ENCODE assay signal across 20 mouse cellular contexts in the genomic region with DNA sequence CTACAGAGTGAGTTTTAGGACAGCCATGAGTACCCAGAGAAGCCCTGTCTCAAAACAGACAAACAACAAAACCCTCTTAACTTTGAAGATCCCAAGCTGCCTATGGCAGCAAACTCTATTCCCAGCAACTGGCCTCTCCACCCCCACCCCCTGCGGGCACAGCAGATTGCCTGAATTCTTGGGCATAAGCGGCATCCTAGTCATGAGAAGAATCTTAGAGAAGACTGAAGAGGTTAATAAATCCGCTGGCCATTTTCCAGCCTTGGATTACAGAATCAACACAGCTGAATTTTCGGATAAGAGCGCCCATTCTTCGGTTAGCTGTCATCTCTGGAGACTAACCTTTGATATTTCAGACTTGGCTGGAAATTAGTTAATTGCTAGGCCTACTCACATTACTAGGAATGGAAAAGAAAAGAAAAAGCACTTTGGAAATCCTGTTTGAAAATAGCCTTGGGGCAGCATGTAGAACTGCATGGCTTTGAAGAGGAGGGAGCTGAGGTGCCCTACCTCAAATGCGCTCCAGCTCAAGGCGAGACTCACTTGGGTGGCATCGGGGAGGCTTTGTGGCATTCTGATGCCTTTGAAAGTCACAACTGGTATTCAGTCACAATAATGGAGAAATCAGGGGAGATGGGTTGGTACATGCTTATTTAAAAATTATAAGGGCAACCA. TPM values are rescaled to one million over a fixed set of nuclear protein-coding genes. Genes with fewer than 3 reads are reported as not detected.
A peak's percentile ranks its signal among the peaks of the same experiment; 100 is the strongest.
DNase-seq lines count a peak whose midpoint lies in the region; ATAC-seq and TF ChIP-seq lines count a peak whose summit lies in the region.
"Had no signal": no experiment of that assay in that cellular context is flagged by ENCODE, and none has a peak within 500 bp of the region (broad histone marks: within the 10 kb centered on the region; RNA-seq: fewer than 3 reads in every experiment).

No protein-coding gene starts in this region.

- peak; percentile 62 for DNase-seq in forebrain, embryonic 11.5 days (ENCODE audit: low spot score)
- no peak for DNase-seq in forebrain, embryonic 10.5 days (ENCODE audit: extremely low spot score, low spot score)
- DNase-seq in lung, postnatal 25 days (ENCODE audit: low spot score) = peak; percentile 17
- no peak for DNase-seq in lung, adult 2 months
- peak; percentile 60 for DNase-seq in embryonic facial prominence, embryonic 11.5 days (ENCODE audit: low spot score)
- DNase-seq in stomach, postnatal 0 days (ENCODE audit: low spot score) = no peak
- no peak for DNase-seq in natural killer cell, adult 2 months (ENCODE audit: low spot score in 2 of 2)
- DNase-seq: adrenal gland, postnatal 25 days; forebrain, postnatal 0 days; kidney, adult 18-20 months; kidney, postnatal 4 days; thymus, postnatal 36 days had no signal

- ATAC-seq in forebrain, embryonic 11.5 days (replicated peaks; ENCODE audit: low FRiP score) = no peak
- ATAC-seq in embryonic facial prominence, embryonic 11.5 days (replicated peaks; ENCODE audit: insufficient number of reproducible peaks, low FRiP score, low TSS enrichment, low read depth) = no peak
- ATAC-seq in stomach, postnatal 0 days (ENCODE audit: low FRiP score, low TSS enrichment) = no peak
- ATAC-seq: activated CD4-positive, CD25-positive, alpha-beta regulatory T cell, adult 4 months; forebrain, postnatal 0 days had no signal

- no peaks in the 10 kb centered on the region for H3K36me3 ChIP-seq in forebrain, embryonic 11.5 days (ENCODE audit: control insufficient read depth, insufficient read depth, low read length)
- H3K36me3 ChIP-seq in forebrain, embryonic 10.5 days (replicated peaks) = no peaks in the 10 kb centered on the region
- no peaks in the 10 kb centered on the region for H3K36me3 ChIP-seq in embryonic facial prominence, embryonic 11.5 days (replicated peaks; ENCODE audit: control insufficient read depth, insufficient read depth, low read depth, low read length)
- no peaks in the 10 kb centered on the region for H3K36me3 ChIP-seq in stomach, postnatal 0 days (ENCODE audit: control insufficient read depth, insufficient read depth, low read length)
- H3K36me3 ChIP-seq: heart, embryonic 13.5 days; hindbrain, embryonic 10.5 days; lung, embryonic 15.5 days; neural tube, embryonic 12.5 days; stomach, embryonic 15.5 days had no signal

- WGBS in forebrain, embryonic 11.5 days = 79% methylated on average over 9 of the region's 9 CpGs
- WGBS in forebrain, embryonic 10.5 days = 76% methylated on average over 9 of the region's 9 CpGs
- WGBS in lung, adult 2 months = 71% methylated on average over 9 of the region's 9 CpGs
- 57% methylated on average over 9 of the region's 9 CpGs for WGBS in embryonic facial prominence, embryonic 11.5 days
- WGBS in stomach, postnatal 0 days = 53% methylated on average over 9 of the region's 9 CpGs

- no peaks in the 10 kb centered on the region for H3K4me1 ChIP-seq in forebrain, embryonic 11.5 days (replicated peaks; ENCODE audit: control insufficient read depth, insufficient read depth, low read length)
- H3K4me1 ChIP-seq in forebrain, embryonic 10.5 days = peaks cover 5% of the 10 kb centered on the region; the same call in 1 of the 2 replicates
- H3K4me1 ChIP-seq in lung, adult 2 months (ENCODE audit: control insufficient read depth, insufficient read depth, low read length) = no peaks in the 10 kb centered on the region
- H3K4me1 ChIP-seq in embryonic facial prominence, embryonic 11.5 days (ENCODE audit: control insufficient read depth, insufficient read depth, low read length) = no peaks in the 10 kb centered on the region
- no peaks in the 10 kb centered on the region for H3K4me1 ChIP-seq in stomach, postnatal 0 days (replicated peaks; ENCODE audit: control insufficient read depth, insufficient read depth)
- H3K4me1 ChIP-seq: heart, embryonic 13.5 days; lung, embryonic 15.5 days; megakaryocyte, embryonic 14.5 days; neural tube, embryonic 12.5 days; stomach, embryonic 15.5 days had no signal

- no peak overlapping the region for H3K4me3 ChIP-seq in forebrain, embryonic 11.5 days (ENCODE audit: low read depth, low read length)
- no peak overlapping the region for H3K4me3 ChIP-seq in forebrain, embryonic 10.5 days
- no peak overlapping the region for H3K4me3 ChIP-seq in lung, adult 2 months (replicated peaks; ENCODE audit: extremely low read depth, low read depth, low read length)
- no peak overlapping the region for H3K4me3 ChIP-seq in embryonic facial prominence, embryonic 11.5 days (ENCODE audit: low read depth, low read length)
- H3K4me3 ChIP-seq in stomach, postnatal 0 days (ENCODE audit: low read depth, low read length) = no peak overlapping the region
- H3K4me3 ChIP-seq: heart, embryonic 13.5 days; hindbrain, embryonic 10.5 days; lung, embryonic 15.5 days; megakaryocyte, embryonic 14.5 days; neural tube, embryonic 12.5 days; stomach, embryonic 15.5 days had no signal

- no peak for TF ChIP-seq CTCF in lung, adult 2 months (IDR thresholded peaks at IDR 0.05; ENCODE audit: insufficient read depth, low read length)
- TF ChIP-seq CTCF in stomach, postnatal 0 days (IDR thresholded peaks at IDR 0.05; ENCODE audit: low read depth) = no peak

- TF ChIP-seq EP300 in stomach, postnatal 0 days (optimal IDR thresholded peaks at IDR 0.05) = no peak

- H3K9ac ChIP-seq in forebrain, embryonic 11.5 days (ENCODE audit: low read length) = no peak overlapping the region
- H3K9ac ChIP-seq in embryonic facial prominence, embryonic 11.5 days (replicated peaks; ENCODE audit: low read length) = no peak overlapping the region
- H3K9ac ChIP-seq in stomach, postnatal 0 days (ENCODE audit: low read length) = no peak overlapping the region
- H3K9ac ChIP-seq: forebrain, postnatal 0 days; heart, embryonic 13.5 days; lung, embryonic 15.5 days; neural tube, embryonic 12.5 days; stomach, embryonic 15.5 days had no signal

- no peak for TF ChIP-seq POLR2A in lung, adult 2 months (IDR thresholded peaks at IDR 0.05; ENCODE audit: borderline replicate concordance, extremely low read depth, low read depth, low read length)

- no peaks in the 10 kb centered on the region for H3K27me3 ChIP-seq in forebrain, embryonic 11.5 days (ENCODE audit: control insufficient read depth, insufficient read depth, low read length)
- H3K27me3 ChIP-seq in forebrain, embryonic 10.5 days (ENCODE audit: poor library complexity, severe bottlenecking) = no peaks in the 10 kb centered on the region
- no peaks in the 10 kb centered on the region for H3K27me3 ChIP-seq in embryonic facial prominence, embryonic 11.5 days (ENCODE audit: control insufficient read depth, insufficient read depth, low read length)
- no peaks in the 10 kb centered on the region for H3K27me3 ChIP-seq in stomach, postnatal 0 days (ENCODE audit: control insufficient read depth, insufficient read depth, low read length)
- H3K27me3 ChIP-seq: heart, embryonic 13.5 days; lung, embryonic 15.5 days; neural tube, embryonic 12.5 days; stomach, embryonic 15.5 days had no signal

- no peaks in the 10 kb centered on the region; the same call in 1 of the 2 replicates for H3K9me3 ChIP-seq in forebrain, embryonic 11.5 days (ENCODE audit: control insufficient read depth, low read length)
- no peaks in the 10 kb centered on the region; the same call in 1 of the 2 replicates for H3K9me3 ChIP-seq in forebrain, embryonic 10.5 days
- no peaks in the 10 kb centered on the region for H3K9me3 ChIP-seq in embryonic facial prominence, embryonic 11.5 days (replicated peaks; ENCODE audit: control insufficient read depth, low read length)
- H3K9me3 ChIP-seq in stomach, postnatal 0 days (ENCODE audit: control insufficient read depth, low read length) = no peaks in the 10 kb centered on the region
- H3K9me3 ChIP-seq: heart, embryonic 13.5 days; lung, embryonic 15.5 days; neural tube, embryonic 12.5 days; stomach, embryonic 15.5 days had no signal

- no peak overlapping the region for H3K27ac ChIP-seq in forebrain, embryonic 11.5 days (ENCODE audit: low read depth, low read length)
- H3K27ac ChIP-seq in forebrain, embryonic 10.5 days = no peak overlapping the region
- no peak overlapping the region for H3K27ac ChIP-seq in embryonic facial prominence, embryonic 11.5 days (replicated peaks; ENCODE audit: low read depth, low read length)
- H3K27ac ChIP-seq in stomach, postnatal 0 days (replicated peaks) = 0 out of 2 replicates have a peak overlapping the region, but pooled peaks have one; percentile 24
- H3K27ac ChIP-seq: heart, embryonic 13.5 days; hindbrain, embryonic 10.5 days; lung, embryonic 15.5 days; neural tube, embryonic 12.5 days; stomach, embryonic 15.5 days had no signal

- no peak overlapping the region for H3K4me2 ChIP-seq in forebrain, embryonic 11.5 days (ENCODE audit: low read depth, low read length, severe bottlenecking)
- H3K4me2 ChIP-seq in embryonic facial prominence, embryonic 11.5 days (ENCODE audit: low read depth, low read length) = no peak overlapping the region
- H3K4me2 ChIP-seq in stomach, postnatal 0 days (replicated peaks; ENCODE audit: low read depth) = no peak overlapping the region
- H3K4me2 ChIP-seq: heart, embryonic 13.5 days; lung, embryonic 15.5 days; neural tube, embryonic 12.5 days; stomach, embryonic 15.5 days had no signal

RNA-seq across cellular contexts. Expression of gene Map3k4, which starts 25.2 kb away (rescaled TPM):
- 49.5 and 59.4 TPM in 2 replicates for polyA plus RNA-seq in forebrain, embryonic 11.5 days (2014; fragmentation: Nextera tagmentation; extraction: Ambion mirVana)
- 49.4 and 49.5 TPM in 2 replicates for polyA plus RNA-seq in forebrain, embryonic 10.5 days (2016; fragmentation: Nextera tagmentation; extraction: Ambion mirVana)
- 32.9 and 42.8 TPM in 2 replicates for polyA plus RNA-seq in lung, adult 2 months (2012; rRNA removed)
- polyA plus RNA-seq in embryonic facial prominence, embryonic 11.5 days (2014; fragmentation: Nextera tagmentation; extraction: Ambion mirVana) = 38.8 and 42.0 TPM in 2 replicates
- 25.8 and 35.6 TPM in 2 replicates for polyA plus RNA-seq in stomach, postnatal 0 days (2015; fragmentation: Nextera tagmentation; extraction: Ambion mirVana)

RNA-seq across cellular contexts. Expression of gene Plg, which starts 34.6 kb away (rescaled TPM):
- 0.07 TPM in 1 of 2 replicates, not detected in the other for polyA plus RNA-seq in forebrain, embryonic 11.5 days (2014; fragmentation: Nextera tagmentation; extraction: Ambion mirVana)
- 0.07 TPM in 1 of 2 replicates, not detected in the other for polyA plus RNA-seq in forebrain, embryonic 10.5 days (2016; fragmentation: Nextera tagmentation; extraction: Ambion mirVana)
- 0.27 and 0.59 TPM in 2 replicates for polyA plus RNA-seq in lung, adult 2 months (2012; rRNA removed)
- polyA plus RNA-seq in embryonic facial prominence, embryonic 11.5 days (2014; fragmentation: Nextera tagmentation; extraction: Ambion mirVana) = 0.13 TPM in 1 of 2 replicates, not detected in the other
- 0.95 and 2.5 TPM in 2 replicates for polyA plus RNA-seq in stomach, postnatal 0 days (2015; fragmentation: Nextera tagmentation; extraction: Ambion mirVana)
- polyA plus RNA-seq: activated CD4-positive, CD25-positive, alpha-beta regulatory T cell, adult 4 months; hindbrain, embryonic 10.5 days; midbrain, postnatal 0 days had no signal

Comparison
In these comparisons a context has a peak if more than half of its experiments do, and no peak if none do; other contexts are left out.
1. DNase-seq: peak in forebrain, embryonic 11.5 days (single experiment), lung, postnatal 25 days (single experiment) and embryonic facial prominence, embryonic 11.5 days (single experiment); none in forebrain, embryonic 10.5 days (single experiment), lung, adult 2 months (single experiment), stomach, postnatal 0 days (single experiment) and natural killer cell, adult 2 months (0 of 2).